Mouse (Mus musculus) G1E-ER4 (cell line): ENCODE measurements around the gene Rps6ka3. TPM values are rescaled to one million over a fixed set of nuclear protein-coding genes. Genes with fewer than 3 reads are reported as not detected.

Experiments
- GATA1 ChIP-seq: IDR thresholded peaks from one replicate; pipeline ENCODE4 v1.8.0; 2012; ENCODE audit warnings: low read length, inconsistent platforms
- polyA plus RNA-seq: library from polyadenylated mRNA; stranded (reverse); fragments of >175 nt; gene quantifications from 2 replicates; pipeline ENCODE4 v1.2.3, GENCODE M21; 2012

Rps6ka3 gene
- polyA plus RNA-seq, 1 experiment: 5.7 TPM

- no peak for TF ChIP-seq GATA1
These were observed 76.7 kb downstream of the Rps6ka3 start for GRCm38 (mm10) chrX:159286765-159287164.

DNA sequence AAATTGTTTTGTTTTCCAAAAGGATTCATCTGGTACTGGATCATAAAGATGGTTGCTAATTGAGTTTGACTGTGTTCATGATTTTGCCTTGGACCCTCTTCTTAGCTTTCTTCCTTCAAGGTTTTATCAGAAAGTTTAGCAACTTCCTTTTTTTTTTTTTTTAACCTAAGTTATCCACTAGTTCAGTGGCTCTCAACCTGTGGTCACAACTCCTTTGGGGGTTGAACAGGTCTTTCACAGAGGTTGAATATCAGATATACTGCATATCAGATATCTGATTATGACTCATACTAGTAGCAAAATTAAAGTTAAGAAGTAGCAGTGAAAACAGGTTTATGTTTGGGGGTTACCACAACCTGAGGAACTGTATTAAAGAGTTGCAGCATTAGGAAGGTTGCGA, 85.8 kb downstream of the Rps6ka3 start:
- TF ChIP-seq GATA1: no peak

- TF ChIP-seq GATA1: no peak
These were observed 92.5 kb downstream of the Rps6ka3 start for GRCm38 (mm10) chrX:159302349-159303311.

DNA sequence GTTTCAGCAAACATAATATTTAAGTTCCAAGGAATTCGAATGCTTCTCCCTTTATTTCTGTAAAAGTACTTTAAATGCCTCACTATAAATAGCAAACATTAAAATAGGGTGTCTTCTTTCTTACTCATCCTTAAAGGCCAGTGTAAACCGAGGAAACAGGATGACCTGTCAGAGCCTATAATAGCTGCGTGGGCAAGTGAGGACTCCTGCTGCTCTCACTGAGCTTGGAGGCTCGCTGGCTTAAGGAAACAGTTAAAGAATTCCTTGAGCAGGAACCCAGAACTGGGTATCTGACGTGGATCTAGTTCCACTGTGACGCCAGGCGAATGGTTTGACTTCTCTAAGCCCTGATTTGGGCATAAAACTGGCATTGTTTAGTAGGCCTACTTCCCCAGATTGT, 105.2 kb downstream of the Rps6ka3 start:
- TF ChIP-seq GATA1: no peak

- TF ChIP-seq GATA1: no peak
These were observed 111.2 kb downstream of the Rps6ka3 start for GRCm38 (mm10) chrX:159321342-159321741.

DNA sequence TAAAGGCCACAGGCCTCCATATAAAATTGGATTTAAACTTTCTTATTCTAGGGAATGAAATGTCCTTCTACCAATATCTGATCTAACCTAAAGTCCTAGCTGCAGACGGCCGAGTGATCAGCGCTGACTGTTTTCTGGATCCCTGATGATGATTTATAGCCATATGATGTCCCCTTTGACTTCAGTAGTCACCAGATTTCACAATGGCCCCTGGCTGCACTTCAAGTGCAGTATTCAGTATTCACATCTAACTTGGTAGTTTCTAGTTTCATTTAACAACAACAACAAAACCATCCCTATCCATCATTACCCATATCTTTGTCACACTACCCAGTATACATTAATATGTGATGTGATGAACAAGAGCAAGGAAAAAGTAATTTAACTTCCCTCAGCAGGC, 154.4 kb downstream of the Rps6ka3 start:
- no peak for TF ChIP-seq GATA1

GRCm38 (mm10) chrX:159371831-159372752, 162.0 kb downstream of the Rps6ka3 start, which contains the start of gene Eif1ax:
Eif1ax (plus strand) TSS chrX:159372178.
- TF ChIP-seq GATA1: no peak

DNA sequence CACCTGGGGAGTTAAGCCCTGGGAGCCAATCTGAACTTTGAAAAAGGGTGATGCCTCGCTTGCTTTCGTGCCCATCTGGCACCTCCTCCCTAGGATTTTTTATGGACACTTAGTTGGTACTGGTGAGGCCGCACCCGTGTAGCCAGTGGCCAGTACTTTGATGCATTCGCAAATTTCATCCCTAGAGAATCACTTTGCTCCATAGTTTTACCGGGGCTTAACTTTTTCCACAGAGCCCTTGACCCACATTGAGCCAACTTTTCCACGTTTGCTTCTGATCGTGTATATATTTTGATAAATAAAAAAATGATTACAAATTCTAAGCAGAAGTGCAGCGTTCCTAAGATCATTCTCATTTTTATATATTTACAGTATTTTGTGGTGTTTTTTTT, 162.6 kb downstream of the Rps6ka3 start:
- TF ChIP-seq GATA1: no peak

DNA sequence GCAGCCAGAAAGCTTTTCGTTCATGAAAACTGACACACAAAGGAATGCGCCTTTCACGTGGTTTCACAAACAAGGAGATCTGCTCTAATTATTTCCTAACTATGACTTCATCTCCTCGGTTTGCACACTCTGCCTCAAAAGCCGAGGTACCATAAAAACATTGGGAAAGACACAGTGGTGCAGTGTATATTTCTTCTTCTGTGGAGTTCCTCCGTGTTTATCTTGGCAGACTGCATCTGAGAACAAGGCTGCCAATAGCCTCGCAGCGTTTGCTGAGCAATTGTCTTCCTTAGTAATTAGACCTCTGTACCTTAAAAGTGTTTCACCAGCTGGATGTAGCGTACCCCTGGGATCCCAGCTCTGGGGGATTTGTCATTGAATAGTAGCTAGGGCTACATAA, 177.0 kb downstream of the Rps6ka3 start:
- TF ChIP-seq GATA1: no peak

DNA sequence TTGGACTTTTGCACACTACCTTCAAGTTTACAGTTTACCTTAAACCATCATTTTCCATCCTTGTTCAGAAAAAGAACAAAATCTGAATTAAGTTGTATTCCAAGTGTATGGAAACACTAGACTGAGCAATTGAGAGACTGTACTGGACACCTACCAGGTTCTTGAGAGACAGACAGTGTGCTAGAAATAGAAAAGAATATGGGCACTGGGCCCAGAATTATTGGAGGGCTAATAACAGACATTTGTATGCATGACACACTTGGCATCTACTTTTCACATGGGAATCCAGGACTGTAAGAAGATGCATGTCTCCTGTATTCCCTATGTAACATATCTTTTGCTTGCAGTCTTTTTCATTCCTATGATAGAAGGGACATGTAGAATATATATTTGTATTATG, 178.8 kb downstream of the Rps6ka3 start:
- no peak for TF ChIP-seq GATA1

GRCm38 (mm10) chrX:159390347-159390962, 180.3 kb downstream of the Rps6ka3 start:
- no peak for TF ChIP-seq GATA1

- TF ChIP-seq GATA1: no peak
These were observed 181.1 kb downstream of the Rps6ka3 start for GRCm38 (mm10) chrX:159391239-159391638.

- TF ChIP-seq GATA1: no peak
These were observed 199.1 kb downstream of the Rps6ka3 start for GRCm38 (mm10) chrX:159409253-159409652.

- no peak for TF ChIP-seq GATA1
These were observed 204.2 kb downstream of the Rps6ka3 start, which contains the start of gene Map7d2 for GRCm38 (mm10) chrX:159414130-159414828. Map7d2 (plus strand) TSS chrX:159414572.
